Mouse (Mus musculus) heart, postnatal 0 days (tissue): ENCODE results near the gene Ifnlr1. TPM values are rescaled to one million over a fixed set of nuclear protein-coding genes. Genes with fewer than 3 reads are reported as not detected.
"Not testable (repeated sequence)": the region's sequence is repeated elsewhere in the genome, so short reads cannot be mapped to it uniquely, and the experiment has no call there.

ENCODE experiments used
- ATAC-seq: fragments of 200-750 bp; cut with Nextera tagmentation; 2 replicates; pipeline ENCODE4 v1.8.0; 2017; ENCODE audit warnings: low read depth, moderate number of reproducible peaks, moderate library complexity; ENCODE audit not compliant: insufficient read depth
- DNase-seq: peaks from one replicate; pipeline ENCODE4 v3.0.0-alpha.2; 2016; ENCODE audit warnings: low spot score
- H3K27ac ChIP-seq: fragments of 300-500 bp; sonication (generic); 2 replicates; pipeline ENCODE4 v1.5.1; 2014; ENCODE audit warnings: low read depth, mild to moderate bottlenecking
- H3K27me3 ChIP-seq: fragments of 300-500 bp; sonication (generic); 2 replicates; pipeline ENCODE4 v1.6.1; 2014; ENCODE audit warnings: low read length, mixed read lengths; ENCODE audit not compliant: control insufficient read depth, insufficient read depth
- H3K36me3 ChIP-seq: fragments of 300-500 bp; sonication (generic); replicated peaks from 2 replicates; pipeline ENCODE4 v1.6.1; 2014; ENCODE audit warnings: low read length, mixed read lengths; ENCODE audit not compliant: control insufficient read depth, insufficient read depth
- H3K4me1 ChIP-seq: fragments of 300-500 bp; sonication (generic); 2 replicates; pipeline ENCODE4 v1.6.1; 2014; ENCODE audit warnings: antibody characterized with exemption; ENCODE audit not compliant: control insufficient read depth, insufficient read depth
- H3K4me2 ChIP-seq: fragments of 300-500 bp; sonication (generic); 2 replicates; pipeline ENCODE4 v1.6.1; 2014; ENCODE audit warnings: low read depth, mild to moderate bottlenecking, low read length, moderate library complexity
- H3K4me3 ChIP-seq: fragments of 300-500 bp; sonication (generic); 2 replicates; pipeline ENCODE4 v1.5.1; 2014; ENCODE audit warnings: low read depth, low read length
- H3K9ac ChIP-seq: fragments of 300-500 bp; sonication (generic); replicated peaks from 2 replicates; pipeline ENCODE4 v1.6.1; 2014; ENCODE audit warnings: low read depth, low read length, mixed read lengths
- H3K9me3 ChIP-seq: fragments of 300-500 bp; sonication (generic); replicated peaks from 2 replicates; pipeline ENCODE4 v1.6.1; 2016; ENCODE audit warnings: low read length; ENCODE audit not compliant: control insufficient read depth
- CTCF ChIP-seq: IDR thresholded peaks from 2 replicates; pipeline ENCODE4 v1.5.1; 2016; ENCODE audit warnings: antibody characterized with exemption, control low read depth, low read depth
- EP300 ChIP-seq: IDR thresholded peaks from 2 replicates; pipeline ENCODE4 v1.6.1; 2016; ENCODE audit warnings: antibody characterized with exemption, low read depth
- WGBS: fragments of 180-500 bp; shearing (Covaris S2); extraction: QIAGEN DNeasy Blood & Tissue Kit; methylation state at CpG from one replicate; pipeline ENCODE4 v1.1.7; 2014; 5-methylcytosine and 5-hydroxymethylcytosine counted together
- polyA plus RNA-seq: library from polyadenylated mRNA; unstranded; fragments of >200 nt; fragmentation: Nextera tagmentation; extraction: Ambion mirVana; gene quantifications from 2 replicates; pipeline ENCODE4 v1.2.1, GENCODE M21; 2015
- total RNA-seq: library from RNA; depleted of rRNA; stranded (reverse); fragments of >200 nt; gene quantifications from 2 replicates; pipeline ENCODE4 v1.2.3, GENCODE M21; 2014; ENCODE audit warnings: low replicate concordance

The Ifnlr1 gene
- total and polyA plus RNA-seq, 2 experiments from 2014 or later, result 0.77 to 1.9 TPM

GRCm38 (mm10) chr4:135704016-135704415 lies 17.9 kb downstream of the Ifnlr1 start:
- Histone ChIP-seq H3K4me2 (no peak overlapping the region), H3K27me3 (0 out of 2 replicates have a peak, but pooled peaks cover 4% of the 10 kb centered on the region), H3K4me1 (no peaks in the 10 kb centered on the region; the same call in 1 of the 2 replicates), H3K27ac (no peak overlapping the region), H3K9ac (no peak overlapping the region), H3K36me3 (0 out of 2 replicates have a peak, but pooled peaks cover 3% of the 10 kb centered on the region), H3K9me3 (no peaks in the 10 kb centered on the region), H3K4me3 (no peak overlapping the region)
- peak; percentile 40 for DNase-seq
- WGBS, result 32% methylated on average over 6 of the region's 6 CpGs
- ATAC-seq, result peak; percentile 37; the same call in 1 of the 2 replicates
- TF ChIP-seq CTCF (no peak), EP300 (peak; percentile 31; the same call in 1 of the 2 replicates)

GRCm38 (mm10) chr4:135706045-135706444 lies 20.0 kb downstream of the Ifnlr1 start:
- ATAC-seq (no peak), DNase-seq (no peak)
- H3K4me2 ChIP-seq, result no peak overlapping the region
- 0 out of 2 replicates have a peak, but pooled peaks cover 4% of the 10 kb centered on the region for H3K27me3 ChIP-seq
- no peak for TF ChIP-seq CTCF
- no peak for TF ChIP-seq EP300
- no peaks in the 10 kb centered on the region for H3K9me3 ChIP-seq
- H3K36me3 ChIP-seq, result 0 out of 2 replicates have a peak, but pooled peaks cover 3% of the 10 kb centered on the region
- WGBS, result 84% methylated on average over 6 of the region's 6 CpGs
- no peak overlapping the region for H3K9ac ChIP-seq
- H3K4me1 ChIP-seq, result no peaks in the 10 kb centered on the region; the same call in 1 of the 2 replicates
- H3K4me3 ChIP-seq, result no peak overlapping the region
- no peak overlapping the region for H3K27ac ChIP-seq

GRCm38 (mm10) chr4:135709072-135709564 lies 23.0 kb downstream of the Ifnlr1 start:
- H3K4me1 ChIP-seq, result no peaks in the 10 kb centered on the region
- no peak for TF ChIP-seq EP300
- TF ChIP-seq CTCF, result peak; percentile 66
- H3K9ac ChIP-seq, result no peak overlapping the region
- H3K9me3 ChIP-seq, result 0 out of 2 replicates have a peak, but pooled peaks cover 2% of the 10 kb centered on the region
- peak overlapping the region; percentile 55 for H3K4me2 ChIP-seq
- peak overlapping the region; percentile 31 for H3K4me3 ChIP-seq
- WGBS, result 9% methylated on average over 8 of the region's 8 CpGs
- no peak overlapping the region for H3K27ac ChIP-seq
- no peaks in the 10 kb centered on the region for H3K27me3 ChIP-seq
- H3K36me3 ChIP-seq, result 0 out of 2 replicates have a peak, but pooled peaks cover 3% of the 10 kb centered on the region
- DNase-seq, result peak; percentile 64
- ATAC-seq, result peak; percentile 76

GRCm38 (mm10) chr4:135709621-135710020 lies 23.5 kb downstream of the Ifnlr1 start:
- H3K4me3 ChIP-seq, result no peak overlapping the region
- no peak overlapping the region for H3K27ac ChIP-seq
- WGBS, result 69% methylated on average over 11 of the region's 11 CpGs

GRCm38 (mm10) chr4:135710392-135710791 lies 24.3 kb downstream of the Ifnlr1 start:
- H3K4me3 ChIP-seq, result no peak overlapping the region
- ATAC-seq, result no peak
- H3K9me3 ChIP-seq, result 0 out of 2 replicates have a peak, but pooled peaks cover 3% of the 10 kb centered on the region
- H3K4me1 ChIP-seq, result no peaks in the 10 kb centered on the region
- H3K36me3 ChIP-seq, result no peaks in the 10 kb centered on the region
- H3K27ac ChIP-seq, result no peak overlapping the region
- TF ChIP-seq EP300 (no peak), CTCF (no peak)
- no peak overlapping the region for H3K4me2 ChIP-seq
- WGBS, result 49% methylated on average over 3 of the region's 3 CpGs
- DNase-seq, result no peak
- no peaks in the 10 kb centered on the region for H3K27me3 ChIP-seq
- no peak overlapping the region for H3K9ac ChIP-seq

More at GRCm38 (mm10) chr4:135709621-135710020, 23.5 kb downstream of the Ifnlr1 start:
- Histone ChIP-seq H3K4me1 (no peaks in the 10 kb centered on the region), H3K9me3 (0 out of 2 replicates have a peak, but pooled peaks cover 3% of the 10 kb centered on the region), H3K9ac (no peak overlapping the region), H3K27me3 (no peaks in the 10 kb centered on the region), H3K4me2 (no peak overlapping the region), H3K36me3 (0 out of 2 replicates have a peak, but pooled peaks cover 3% of the 10 kb centered on the region)
- DNase-seq (no peak), ATAC-seq (no peak)
- TF ChIP-seq EP300, result no peak
- TF ChIP-seq CTCF, result no peak

GRCm38 (mm10) chr4:135714776-135715175 lies 28.7 kb downstream of the Ifnlr1 start:
- no peak; the same call in 1 of the 2 replicates for ATAC-seq
- WGBS, result 54% methylated on average over 8 of the region's 8 CpGs

GRCm38 (mm10) chr4:135716438-135716837 lies 30.4 kb downstream of the Ifnlr1 start:
- not testable (repeated sequence) for H3K27me3 ChIP-seq, H3K36me3 ChIP-seq, ATAC-seq, H3K27ac ChIP-seq, H3K4me1 ChIP-seq, H3K9me3 ChIP-seq, H3K4me3 ChIP-seq, H3K4me2 ChIP-seq, H3K9ac ChIP-seq, DNase-seq
- 93% methylated on average over 11 of the region's 11 CpGs for WGBS

More at GRCm38 (mm10) chr4:135714776-135715175, 28.7 kb downstream of the Ifnlr1 start:
- Histone ChIP-seq H3K9me3 (0 out of 2 replicates have a peak, but pooled peaks cover 3% of the 10 kb centered on the region), H3K4me2 (no peak overlapping the region), H3K27ac (no peak overlapping the region), H3K4me1 (no peaks in the 10 kb centered on the region), H3K27me3 (no peaks in the 10 kb centered on the region), H3K36me3 (no peaks in the 10 kb centered on the region), H3K4me3 (no peak overlapping the region), H3K9ac (no peak overlapping the region)
- DNase-seq, result no peak
- TF ChIP-seq EP300, result no peak
- TF ChIP-seq CTCF, result no peak
